Mouse (Mus musculus) left cerebral cortex, adult 2 months (tissue): ENCODE results near the gene Mycl. TPM values are rescaled to one million over a fixed set of nuclear protein-coding genes. Genes with fewer than 3 reads are reported as not detected.

Source experiments
- DNase-seq, 2 experiments: peaks; one replicate each; pipeline ENCODE4 v3.0.0; 2021 to 2022; ENCODE audit warnings: low spot score in 2 of 2, mixed read lengths in 1 of 2; ENCODE audit errors: extremely low spot score in 1 of 2
- H3K27ac ChIP-seq: fragments of 200-600 bp; 2 replicates; pipeline ENCODE4 v1.8.1; 2022
- H3K4me3 ChIP-seq: fragments of 200-600 bp; 2 replicates; pipeline ENCODE4 v1.8.1; 2022
- CTCF ChIP-seq: fragments of 200-600 bp; IDR thresholded peaks from 2 replicates; pipeline ENCODE4 v1.8.1; 2022; ENCODE audit warnings: antibody characterized with exemption, mild to moderate bottlenecking, moderate library complexity
- intact Hi-C: fragments of 180-260 bp; cut with DNase I; formaldehyde crosslinking; loops from one replicate; pipeline ENCODE4 v1.15.1; 2025
- total RNA-seq, 2 experiments: library from RNA; stranded (reverse); gene quantifications; 2 replicates each; pipeline ENCODE4 v1.2.3; 2021

The Mycl gene
- total RNA-seq, 2 experiments from 2014 or later = 11.3 to 12.0 TPM

GRCm38 (mm10) chr4:122961589-122961988, 33.9 kb upstream of the Mycl start:
- no peak for TF ChIP-seq CTCF
- no peak for DNase-seq
- intact Hi-C loops = no loop called here
- Histone ChIP-seq H3K27ac (no peak overlapping the region), H3K4me3 (peak overlapping the region; percentile 56; the same call in 1 of the 2 replicates)

GRCm38 (mm10) chr4:122962751-122963150, 32.7 kb upstream of the Mycl start:
- intact Hi-C loops = no loop called here
- Histone ChIP-seq H3K27ac (no peak overlapping the region), H3K4me3 (no peak overlapping the region)
- no peak for DNase-seq
- no peak for TF ChIP-seq CTCF

GRCm38 (mm10) chr4:122968106-122968505, 27.3 kb upstream of the Mycl start:
- DNase-seq = no peak
- Histone ChIP-seq H3K27ac (no peak overlapping the region), H3K4me3 (no peak overlapping the region)
- TF ChIP-seq CTCF = no peak
- intact Hi-C loops = no loop called here

GRCm38 (mm10) chr4:122971191-122971590, 24.3 kb upstream of the Mycl start:
- no peak for DNase-seq
- TF ChIP-seq CTCF = no peak
- intact Hi-C loops = no loop called here

GRCm38 (mm10) chr4:122971646-122972045, 23.8 kb upstream of the Mycl start:
- intact Hi-C loops = no loop called here
- Histone ChIP-seq H3K27ac (no peak overlapping the region), H3K4me3 (no peak overlapping the region)
- no peak for TF ChIP-seq CTCF
- no peak for DNase-seq

More at GRCm38 (mm10) chr4:122971191-122971590, 24.3 kb upstream of the Mycl start:
- Histone ChIP-seq H3K4me3 (no peak overlapping the region), H3K27ac (no peak overlapping the region)

- H3K4me3 ChIP-seq = no peak overlapping the region
- intact Hi-C loops = no loop called here
- no peak overlapping the region for H3K27ac ChIP-seq
- DNase-seq = no peak
- no peak for TF ChIP-seq CTCF
These were observed 23.4 kb upstream of the Mycl start for GRCm38 (mm10) chr4:122972056-122972455.

- DNase-seq = no peak
- intact Hi-C loops = no loop called here
- H3K4me3 ChIP-seq = no peak overlapping the region
- TF ChIP-seq CTCF = no peak
- no peak overlapping the region for H3K27ac ChIP-seq
These were observed 20.4 kb upstream of the Mycl start for GRCm38 (mm10) chr4:122974976-122975520.

GRCm38 (mm10) chr4:122976885-122977284, 18.6 kb upstream of the Mycl start:
- no peak for DNase-seq
- intact Hi-C loops = no loop called here
- Histone ChIP-seq H3K27ac (no peak overlapping the region), H3K4me3 (no peak overlapping the region)
- no peak for TF ChIP-seq CTCF

- TF ChIP-seq CTCF = no peak
- Histone ChIP-seq H3K4me3 (no peak overlapping the region), H3K27ac (no peak overlapping the region)
- no peak for DNase-seq
- intact Hi-C loops = no loop called here
These were observed 16.6 kb upstream of the Mycl start for GRCm38 (mm10) chr4:122978850-122979249.

- intact Hi-C loops = no loop called here
- DNase-seq = no peak
These were observed 15.6 kb upstream of the Mycl start for GRCm38 (mm10) chr4:122979826-122980225.

GRCm38 (mm10) chr4:122980684-122981083, 14.8 kb upstream of the Mycl start:
- intact Hi-C loops = no loop called here
- Histone ChIP-seq H3K27ac (no peak overlapping the region), H3K4me3 (no peak overlapping the region)
- no peak for DNase-seq
- TF ChIP-seq CTCF = no peak

More at GRCm38 (mm10) chr4:122979826-122980225, 15.6 kb upstream of the Mycl start:
- Histone ChIP-seq H3K4me3 (no peak overlapping the region), H3K27ac (no peak overlapping the region)
- TF ChIP-seq CTCF = no peak

- intact Hi-C loops = no loop called here
- no peak for TF ChIP-seq CTCF
- DNase-seq = no peak
These were observed 14.2 kb upstream of the Mycl start for GRCm38 (mm10) chr4:122981238-122981637.

GRCm38 (mm10) chr4:122981930-122982329, 13.5 kb upstream of the Mycl start:
- TF ChIP-seq CTCF = no peak
- Histone ChIP-seq H3K4me3 (no peak overlapping the region), H3K27ac (no peak overlapping the region)
- DNase-seq = no peak
- intact Hi-C loops = loop anchor here (2.0 kb wide), 1 partner anchor 23 kb away; no protein-coding TSS in a partner anchor

More at GRCm38 (mm10) chr4:122981238-122981637, 14.2 kb upstream of the Mycl start:
- Histone ChIP-seq H3K27ac (no peak overlapping the region), H3K4me3 (no peak overlapping the region)
